Mouse (Mus musculus) adrenal gland, postnatal 36 days (tissue): ENCODE results near the gene Olfr1097. TPM values are rescaled to one million over a fixed set of nuclear protein-coding genes. Genes with fewer than 3 reads are reported as not detected.

Experiments
- DNase-seq, 2 experiments: peaks; one replicate each; pipeline ENCODE4 v3.0.0; 2021; ENCODE audit warnings: mixed read lengths in 1 of 2
- long read RNA-seq, 2 experiments: library from polyadenylated mRNA; stranded (forward); transcript quantifications; one replicate each; pipeline ENCODE4 v2.0.0; 2021; ENCODE audit warnings: borderline sequencing depth in 2 of 2
- total RNA-seq, 2 experiments: library from RNA; stranded (reverse); gene quantifications; 2 replicates each; pipeline ENCODE4 v1.2.3; 2021

Olfr1097 gene
- not detected for total RNA-seq
- long read RNA-seq, experiment 1, result 0 reads
- long read RNA-seq, experiment 2, result 0 reads

DNA sequence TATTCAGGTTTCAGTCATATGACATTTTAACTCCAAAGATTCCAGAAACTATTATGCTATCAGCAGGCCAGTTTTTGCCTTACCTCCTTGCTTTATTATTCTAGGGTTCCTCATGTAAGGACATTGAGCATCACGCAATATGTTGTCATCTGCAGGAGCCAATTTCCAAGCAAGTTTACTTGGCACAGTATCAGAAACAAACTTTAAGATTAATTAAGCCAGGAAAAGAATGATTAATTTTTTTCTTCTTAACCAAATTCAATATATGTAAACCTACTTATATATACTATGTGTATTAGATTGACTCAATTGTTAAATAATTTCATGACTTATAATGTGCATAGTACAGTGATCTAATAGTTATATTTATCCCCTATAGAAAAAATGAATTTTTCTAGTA, at the start of gene Olfr1097:
Gene Olfr1097 (minus strand): TSS at position 101 of the 400 bp plus-strand sequence.
- no peak for DNase-seq

GRCm38 (mm10) chr2:86926557-86926956, 34.5 kb upstream of the Olfr1097 start:
- DNase-seq, result no peak

DNA sequence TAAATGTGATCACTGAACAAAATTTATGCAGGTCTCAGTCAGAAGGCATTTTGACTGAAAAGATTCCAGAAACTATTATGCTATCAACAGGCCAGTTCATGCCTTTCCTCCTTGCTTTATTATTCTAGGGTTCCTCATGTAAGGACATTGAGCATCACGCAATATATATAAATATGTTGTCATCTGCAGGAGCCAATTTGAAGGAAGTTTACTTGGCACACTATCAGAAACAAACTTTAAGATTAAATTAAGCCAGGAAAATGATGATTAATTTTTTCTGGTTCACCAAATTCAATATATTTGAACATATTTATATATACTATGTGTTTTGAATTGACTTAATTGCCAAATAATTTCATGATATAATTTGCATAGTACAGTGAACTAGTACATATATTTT, 32.4 kb upstream of the Olfr1097 start, which contains the start of gene Olfr1098:
Gene Olfr1098 (minus strand): TSS at position 101 of the 400 bp plus-strand sequence.
- DNase-seq, result no peak

DNA sequence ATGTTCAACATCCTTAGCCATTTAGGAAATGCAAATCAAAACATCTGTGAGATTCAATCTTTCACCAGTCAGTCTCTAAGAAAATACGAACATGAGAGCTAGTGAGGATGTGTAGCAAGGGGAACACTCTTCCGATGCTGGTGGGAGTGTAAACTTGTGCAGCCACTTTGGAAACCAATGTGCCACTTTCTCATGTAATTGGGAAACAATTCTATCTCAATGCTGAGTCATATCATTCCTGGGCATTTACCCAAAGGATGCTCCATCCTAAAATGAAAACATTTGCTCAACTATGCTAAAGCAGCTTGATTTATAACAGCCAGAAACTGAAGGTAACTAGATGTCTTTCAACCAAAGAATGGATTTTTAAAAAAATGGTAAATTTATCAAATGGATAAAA, 13.6 kb upstream of the Olfr1097 start:
- DNase-seq, result no peak

DNA sequence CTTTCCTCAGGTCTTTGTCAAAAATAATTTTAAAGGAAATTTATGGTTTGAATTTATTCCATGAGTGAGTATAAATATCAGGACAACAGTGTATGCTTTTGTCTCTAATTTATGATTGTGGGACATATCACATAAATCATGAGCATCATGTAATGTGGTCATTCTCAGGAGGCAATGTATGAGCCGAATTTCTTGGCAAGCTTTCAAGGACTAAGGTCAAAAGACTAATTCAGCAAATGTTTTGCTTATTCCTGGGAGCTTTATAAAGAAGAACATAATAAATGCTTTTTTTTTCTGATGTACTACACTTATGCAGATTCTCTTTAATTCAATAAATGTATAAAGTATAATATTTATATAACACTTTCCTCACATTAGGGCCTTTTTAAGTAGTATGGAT, 17.3 kb downstream of the Olfr1097 start, which contains the start of gene Gm13723:
Gene Gm13723 (minus strand): TSS at position 101 of the 400 bp plus-strand sequence.
- peak in 1 of 2 experiments; percentile 0 for DNase-seq

DNA sequence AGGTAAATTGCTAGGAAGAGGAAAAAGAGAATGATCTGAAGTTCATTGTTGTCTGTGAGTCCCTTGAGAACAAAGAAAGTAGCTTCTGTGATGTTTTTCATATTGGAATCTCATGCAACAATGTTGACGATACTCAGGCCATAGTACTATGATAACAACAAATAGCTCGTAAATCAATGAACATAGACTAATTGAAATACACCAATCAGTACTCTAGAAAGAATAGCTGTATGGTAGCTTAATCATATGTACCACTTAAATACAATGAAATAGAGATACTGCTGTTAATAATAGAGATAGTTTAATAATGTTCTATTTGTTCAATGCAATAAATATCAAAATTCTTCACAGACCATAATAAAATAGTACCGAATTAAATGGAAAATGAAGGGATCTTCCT, 40.4 kb downstream of the Olfr1097 start, which contains the start of gene Olfr1095:
Gene Olfr1095 (minus strand): TSS at position 101 of the 400 bp plus-strand sequence.
- no peak for DNase-seq

Other genes starting within 250 kb of the Olfr1097 start
- gene Olfr1085, start 230.2 kb downstream of the Olfr1097 start, total RNA-seq, result not detected
- not detected for gene Olfr1086, start 212.1 kb downstream of the Olfr1097 start, total RNA-seq
- gene Olfr1087, start 193.8 kb downstream of the Olfr1097 start, total RNA-seq, result not detected
- not detected for gene Olfr1089, start 158.5 kb downstream of the Olfr1097 start, total RNA-seq
- gene Olfr1090, start 133.2 kb downstream of the Olfr1097 start, total RNA-seq, result not detected
- gene Olfr1093, start 109.7 kb downstream of the Olfr1097 start, total RNA-seq, result not detected
- not detected for gene Olfr141, start 82.2 kb downstream of the Olfr1097 start, total RNA-seq
- gene Olfr1094, start 67.6 kb downstream of the Olfr1097 start, total RNA-seq, result not detected
- gene Olfr1095, start 40.5 kb downstream of the Olfr1097 start, total RNA-seq, result not detected
- not detected for gene Gm13723, start 17.4 kb downstream of the Olfr1097 start, total RNA-seq
- not detected for gene Olfr1098, start 32.3 kb upstream of the Olfr1097 start, total RNA-seq
- gene Olfr1099, start 68.5 kb upstream of the Olfr1097 start, total RNA-seq, result not detected
- gene Olfr1100, start 87.7 kb upstream of the Olfr1097 start, total RNA-seq, result not detected
- not detected for gene Olfr1101, start 99.0 kb upstream of the Olfr1097 start, total RNA-seq
- not detected for gene Olfr1102, start 106.2 kb upstream of the Olfr1097 start, total RNA-seq
- gene Olfr1104, start 134.9 kb upstream of the Olfr1097 start, total RNA-seq, result not detected
- gene Olfr1105, start 144.3 kb upstream of the Olfr1097 start, total RNA-seq, result not detected
- not detected for gene Olfr1106, start 160.1 kb upstream of the Olfr1097 start, total RNA-seq
- not detected for gene Olfr1107, start 183.6 kb upstream of the Olfr1097 start, total RNA-seq
- gene Olfr1109, start 203.8 kb upstream of the Olfr1097 start, total RNA-seq, result not detected
- gene Olfr259, start 222.4 kb upstream of the Olfr1097 start, total RNA-seq, result not detected
- gene Olfr1110, start 248.1 kb upstream of the Olfr1097 start, total RNA-seq, result not detected